Mouse (Mus musculus): ENCODE results near the gene Olfr1303.

The Olfr1303 gene

DNA sequence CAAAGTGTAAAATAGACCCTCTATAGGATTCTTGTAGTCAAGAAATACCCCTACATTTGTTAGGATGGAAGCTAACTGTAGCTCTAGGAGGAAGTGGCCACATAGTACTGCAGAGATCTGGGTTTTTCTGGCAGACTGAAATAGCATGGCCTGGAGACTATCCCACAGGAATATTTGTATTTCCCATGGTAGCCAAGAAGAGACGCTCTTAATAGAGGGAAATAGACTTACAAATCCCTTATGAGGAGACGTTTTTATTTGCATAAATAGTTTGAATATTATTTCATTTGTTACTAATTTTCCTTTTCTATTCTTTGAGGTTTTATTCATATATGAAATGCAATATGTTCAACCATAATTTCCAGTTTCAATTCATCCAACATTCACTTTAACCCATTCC is at the start of gene Olfr1303:
Olfr1303 (minus strand) TSS at position 101 of the 400 bp plus-strand sequence.
- no peak for DNase-seq (ENCODE audit: low spot score in 2 of 2)

DNA sequence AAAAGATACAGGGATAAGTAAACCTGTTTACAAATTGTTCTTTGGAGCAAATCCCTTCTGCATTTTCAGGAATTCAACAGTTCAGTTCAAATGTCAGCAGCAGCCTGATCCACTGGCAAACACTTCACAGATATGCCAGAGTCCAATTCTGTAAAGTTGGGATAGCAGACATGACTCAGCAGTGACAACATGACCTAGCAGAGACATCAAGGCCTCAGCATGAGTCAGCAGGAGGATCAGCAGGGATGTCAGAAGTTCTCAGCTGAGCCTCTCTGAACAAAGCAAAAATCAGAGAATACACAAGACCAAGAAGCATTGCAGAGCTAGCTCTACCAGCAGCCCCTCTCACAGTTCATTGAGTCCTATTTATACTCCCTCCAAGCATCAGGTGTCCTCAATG is 7.2 kb downstream of the Olfr1303 start:
- DNase-seq (ENCODE audit: low spot score in 2 of 2) = no peak

DNA sequence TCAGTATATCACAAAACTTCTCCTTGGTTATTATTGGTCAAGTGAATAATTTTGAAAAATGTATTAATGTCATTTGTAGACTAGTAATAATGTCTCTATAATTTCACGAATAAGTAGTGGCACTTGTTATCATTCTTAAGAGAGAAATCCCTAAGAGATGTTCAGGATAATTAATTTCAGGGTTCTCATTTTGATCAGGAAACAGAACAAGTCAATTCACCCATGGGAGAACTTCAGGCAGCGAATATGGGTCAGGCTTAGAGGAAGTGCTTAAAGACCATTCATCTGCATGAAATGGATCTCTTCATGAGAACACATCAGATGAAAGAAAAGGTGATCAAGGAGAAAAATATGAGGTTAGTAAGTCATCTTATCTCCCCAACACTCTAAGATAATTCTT is 43.0 kb downstream of the Olfr1303 start, which contains the start of gene Olfr1302:
Olfr1302 (plus strand) TSS at position 301 of the 400 bp plus-strand sequence.
- no peak for DNase-seq (ENCODE audit: low spot score in 2 of 2)
